Mouse (Mus musculus) thymus, postnatal 14 days (tissue): Measurements from ENCODE around the gene Ager.

ENCODE experiments used
- DNase-seq: peaks from one replicate; pipeline ENCODE4 v3.0.0; 2021

Gene Ager

GRCm38 (mm10) chr17:34585877-34586771, 11.5 kb upstream of the Ager start:
- no peak for DNase-seq

GRCm38 (mm10) chr17:34586796-34587422, 10.8 kb upstream of the Ager start:
- DNase-seq, result peak; percentile 93

- peak; percentile 99 for DNase-seq
Observed at GRCm38 (mm10) chr17:34587423-34587811, 10.2 kb upstream of the Ager start.

GRCm38 (mm10) chr17:34587814-34588213, 9.8 kb upstream of the Ager start:
- no peak for DNase-seq

- DNase-seq, result peak; percentile 53
Observed at GRCm38 (mm10) chr17:34588767-34589166, 8.9 kb upstream of the Ager start.

- DNase-seq, result peak; percentile 47
Observed at GRCm38 (mm10) chr17:34589206-34589605, 8.5 kb upstream of the Ager start.

- peak; percentile 85 for DNase-seq
Observed at GRCm38 (mm10) chr17:34589681-34590101, 8.0 kb upstream of the Ager start, which contains the start of gene Gpsm3. Gpsm3 (plus strand) TSS chr17:34589806.

GRCm38 (mm10) chr17:34590154-34590987, 7.3 kb upstream of the Ager start:
- DNase-seq, result peak; percentile 53

GRCm38 (mm10) chr17:34591029-34591993, 6.4 kb upstream of the Ager start, which contains the start of gene Pbx2:
Pbx2 (plus strand) TSS chr17:34591266.
- DNase-seq, result peak; percentile 60

- peak; percentile 97 for DNase-seq
Observed at GRCm38 (mm10) chr17:34591994-34592375, 5.7 kb upstream of the Ager start.

GRCm38 (mm10) chr17:34592581-34593549, 4.8 kb upstream of the Ager start:
- DNase-seq, result peak; percentile 40

GRCm38 (mm10) chr17:34593752-34594525, 3.7 kb upstream of the Ager start:
- no peak for DNase-seq

- no peak for DNase-seq
Observed at GRCm38 (mm10) chr17:34596098-34596497, 1.6 kb upstream of the Ager start.

- DNase-seq, result no peak
Observed at GRCm38 (mm10) chr17:34599891-34600290, 2.2 kb downstream of the Ager start.

GRCm38 (mm10) chr17:34601796-34602195, 4.1 kb downstream of the Ager start:
- DNase-seq, result no peak

GRCm38 (mm10) chr17:34603375-34604060, 5.9 kb downstream of the Ager start, which contains the start of gene Rnf5:
Rnf5 (minus strand) TSS chr17:34603690.
- peak; percentile 98 for DNase-seq

- peak; percentile 99 for DNase-seq
Observed at GRCm38 (mm10) chr17:34604061-34604508, 6.4 kb downstream of the Ager start, which contains the start of gene Agpat1. Agpat1 (plus strand) TSS chr17:34604262.

- DNase-seq, result no peak
Observed at GRCm38 (mm10) chr17:34604511-34605237, 7.0 kb downstream of the Ager start.
